Mouse (Mus musculus): ENCODE data around the gene Alb. TPM values are rescaled to one million over a fixed set of nuclear protein-coding genes. Genes with fewer than 3 reads are reported as not detected.

Alb gene
- total and polyA plus RNA-seq, 3 experiments: not detected

- ATAC-seq (ENCODE audit: extremely low read depth, insufficient number of reproducible peaks, low FRiP score, poor library complexity, severe bottlenecking): peak; percentile 57
These were observed 40.0 kb downstream of the Alb start for GRCm38 (mm10) chr5:90500714-90501113.

GRCm38 (mm10) chr5:90501752-90502151 is 41.1 kb downstream of the Alb start:
- ATAC-seq (ENCODE audit: extremely low read depth, insufficient number of reproducible peaks, low FRiP score, poor library complexity, severe bottlenecking) (no peak), DNase-seq (ENCODE audit: low spot score) (no peak)
- H3K4me1 ChIP-seq (ENCODE audit: insufficient read depth, low read depth, low read length): 0 out of 2 replicates have a peak, but pooled peaks cover 4% of the 10 kb centered on the region
- no peak overlapping the region for H3K4me3 ChIP-seq (ENCODE audit: low read depth, low read length)
- H3K27me3 ChIP-seq (ENCODE audit: insufficient read depth, low read length): peaks cover 5% of the 10 kb centered on the region
- no peaks in the 10 kb centered on the region for H3K36me3 ChIP-seq (replicated peaks)
- H3K9me3 ChIP-seq (replicated peaks): no peaks in the 10 kb centered on the region
- TF ChIP-seq CTCF (IDR thresholded peaks at IDR 0.05; ENCODE audit: low read depth, low read length) (no peak), GATA1 (IDR thresholded peaks at IDR 0.05; ENCODE audit: borderline replicate concordance, low read length) (no peak), TAL1 (conservative IDR thresholded peaks at IDR 0.05; ENCODE audit: low read depth, low read length) (no peak), POLR2AphosphoS5 (IDR thresholded peaks at IDR 0.05; ENCODE audit: insufficient replicate concordance, low read depth, low read length) (no peak), GATA2 (IDR thresholded peaks at IDR 0.05; ENCODE audit: borderline replicate concordance, low read depth, low read length) (no peak)

More at GRCm38 (mm10) chr5:90500714-90501113, 40.0 kb downstream of the Alb start:
- Histone ChIP-seq H3K4me1 (ENCODE audit: insufficient read depth, low read depth, low read length) (0 out of 2 replicates have a peak, but pooled peaks cover 4% of the 10 kb centered on the region), H3K27me3 (ENCODE audit: insufficient read depth, low read length) (peaks cover 5% of the 10 kb centered on the region), H3K9me3 (replicated peaks) (no peaks in the 10 kb centered on the region), H3K4me3 (ENCODE audit: low read depth, low read length) (no peak overlapping the region), H3K36me3 (replicated peaks) (no peaks in the 10 kb centered on the region)
- DNase-seq (ENCODE audit: low spot score): peak; percentile 53
- peak; percentile 93 for TF ChIP-seq CTCF (IDR thresholded peaks at IDR 0.05; ENCODE audit: low read depth, low read length)
- TF ChIP-seq GATA1 (IDR thresholded peaks at IDR 0.05; ENCODE audit: borderline replicate concordance, low read length): no peak
- TF ChIP-seq TAL1 (conservative IDR thresholded peaks at IDR 0.05; ENCODE audit: low read depth, low read length): no peak

- no peaks in the 10 kb centered on the region for H3K36me3 ChIP-seq (replicated peaks)
- no peaks in the 10 kb centered on the region for H3K9me3 ChIP-seq (replicated peaks)
- TF ChIP-seq TAL1 (conservative IDR thresholded peaks at IDR 0.05; ENCODE audit: low read depth, low read length) (no peak), GATA1 (IDR thresholded peaks at IDR 0.05; ENCODE audit: borderline replicate concordance, low read length) (no peak), POLR2AphosphoS5 (IDR thresholded peaks at IDR 0.05; ENCODE audit: insufficient replicate concordance, low read depth, low read length) (no peak), GATA2 (IDR thresholded peaks at IDR 0.05; ENCODE audit: borderline replicate concordance, low read depth, low read length) (no peak), CTCF (IDR thresholded peaks at IDR 0.05; ENCODE audit: low read depth, low read length) (no peak)
- ATAC-seq (ENCODE audit: extremely low read depth, insufficient number of reproducible peaks, low FRiP score, poor library complexity, severe bottlenecking) (peak; percentile 49; the same call in 1 of the 2 replicates), DNase-seq (ENCODE audit: low spot score) (no peak)
- H3K4me3 ChIP-seq (ENCODE audit: low read depth, low read length): no peak overlapping the region
- H3K4me1 ChIP-seq (ENCODE audit: insufficient read depth, low read depth, low read length): 0 out of 2 replicates have a peak, but pooled peaks cover 4% of the 10 kb centered on the region
- H3K27me3 ChIP-seq (ENCODE audit: insufficient read depth, low read length): peaks cover 7% of the 10 kb centered on the region; the same call in 1 of the 2 replicates
These were observed 44.0 kb downstream of the Alb start for GRCm38 (mm10) chr5:90504742-90505141.

GRCm38 (mm10) chr5:90506507-90506906 is 45.8 kb downstream of the Alb start:
- Histone ChIP-seq H3K9me3 (replicated peaks) (no peaks in the 10 kb centered on the region), H3K4me3 (ENCODE audit: low read depth, low read length) (no peak overlapping the region), H3K27me3 (ENCODE audit: insufficient read depth, low read length) (peaks cover 7% of the 10 kb centered on the region; the same call in 1 of the 2 replicates), H3K4me1 (ENCODE audit: insufficient read depth, low read depth, low read length) (0 out of 2 replicates have a peak, but pooled peaks cover 4% of the 10 kb centered on the region), H3K36me3 (replicated peaks) (no peaks in the 10 kb centered on the region)
- TF ChIP-seq GATA1 (IDR thresholded peaks at IDR 0.05; ENCODE audit: borderline replicate concordance, low read length) (no peak), CTCF (IDR thresholded peaks at IDR 0.05; ENCODE audit: low read depth, low read length) (no peak), TAL1 (conservative IDR thresholded peaks at IDR 0.05; ENCODE audit: low read depth, low read length) (no peak), GATA2 (IDR thresholded peaks at IDR 0.05; ENCODE audit: borderline replicate concordance, low read depth, low read length) (no peak)
- no peak for ATAC-seq (ENCODE audit: extremely low read depth, insufficient number of reproducible peaks, low FRiP score, poor library complexity, severe bottlenecking)
- DNase-seq (ENCODE audit: low spot score): no peak

GRCm38 (mm10) chr5:90507411-90507949 is 46.8 kb downstream of the Alb start:
- peaks cover 9% of the 10 kb centered on the region; the same call in 1 of the 2 replicates for H3K27me3 ChIP-seq (ENCODE audit: insufficient read depth, low read length)
- H3K9me3 ChIP-seq (replicated peaks): no peaks in the 10 kb centered on the region
- DNase-seq (ENCODE audit: low spot score) (no peak), ATAC-seq (ENCODE audit: extremely low read depth, insufficient number of reproducible peaks, low FRiP score, poor library complexity, severe bottlenecking) (no peak)
- 0 out of 2 replicates have a peak, but pooled peaks cover 4% of the 10 kb centered on the region for H3K4me1 ChIP-seq (ENCODE audit: insufficient read depth, low read depth, low read length)
- TF ChIP-seq CTCF (IDR thresholded peaks at IDR 0.05; ENCODE audit: low read depth, low read length) (no peak), POLR2AphosphoS5 (IDR thresholded peaks at IDR 0.05; ENCODE audit: insufficient replicate concordance, low read depth, low read length) (no peak), GATA2 (IDR thresholded peaks at IDR 0.05; ENCODE audit: borderline replicate concordance, low read depth, low read length) (no peak), TAL1 (conservative IDR thresholded peaks at IDR 0.05; ENCODE audit: low read depth, low read length) (no peak), GATA1 (IDR thresholded peaks at IDR 0.05; ENCODE audit: borderline replicate concordance, low read length) (no peak)
- no peak overlapping the region for H3K4me3 ChIP-seq (ENCODE audit: low read depth, low read length)
- no peaks in the 10 kb centered on the region for H3K36me3 ChIP-seq (replicated peaks)

GRCm38 (mm10) chr5:90509828-90510592 is 49.3 kb downstream of the Alb start:
- H3K27me3 ChIP-seq (ENCODE audit: insufficient read depth, low read length): peaks cover 11% of the 10 kb centered on the region
- H3K9me3 ChIP-seq (replicated peaks): no peaks in the 10 kb centered on the region
- no peaks in the 10 kb centered on the region for H3K4me1 ChIP-seq (ENCODE audit: insufficient read depth, low read depth, low read length)
- DNase-seq (ENCODE audit: low spot score) (no peak), ATAC-seq (ENCODE audit: extremely low read depth, insufficient number of reproducible peaks, low FRiP score, poor library complexity, severe bottlenecking) (no peak)
- TF ChIP-seq TAL1 (conservative IDR thresholded peaks at IDR 0.05; ENCODE audit: low read depth, low read length) (no peak), POLR2AphosphoS5 (IDR thresholded peaks at IDR 0.05; ENCODE audit: insufficient replicate concordance, low read depth, low read length) (no peak), GATA1 (IDR thresholded peaks at IDR 0.05; ENCODE audit: borderline replicate concordance, low read length) (no peak), CTCF (IDR thresholded peaks at IDR 0.05; ENCODE audit: low read depth, low read length) (no peak), GATA2 (IDR thresholded peaks at IDR 0.05; ENCODE audit: borderline replicate concordance, low read depth, low read length) (no peak)
- H3K36me3 ChIP-seq (replicated peaks): no peaks in the 10 kb centered on the region
- H3K4me3 ChIP-seq (ENCODE audit: low read depth, low read length): no peak overlapping the region

All from G1E (cell line).